Comparison of ENCODE assay signal across 8 mouse cellular contexts in the genomic region with DNA sequence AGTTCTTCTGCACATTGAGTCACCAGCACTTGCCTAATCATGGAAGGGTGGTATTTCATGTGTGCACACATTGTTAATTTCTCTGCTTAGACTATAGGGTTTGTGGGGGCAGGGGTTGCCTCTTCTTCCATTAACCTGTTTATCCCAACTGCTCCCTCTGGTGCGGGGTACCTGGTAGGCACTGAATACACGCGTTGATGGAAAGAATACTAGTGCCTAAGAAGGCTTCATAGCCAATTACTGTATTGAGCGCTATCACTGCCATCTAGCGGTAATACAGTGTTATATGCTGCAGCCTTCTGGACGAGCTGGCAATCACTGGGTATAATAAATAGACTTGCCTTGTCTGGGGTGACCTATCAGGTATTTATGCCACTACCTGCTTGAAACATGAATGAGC.
A peak's percentile ranks its signal among the peaks of the same experiment; 100 is the strongest.
DNase-seq lines count a peak whose midpoint lies in the region; ATAC-seq lines count a peak whose summit lies in the region.

No protein-coding gene starts in this region.

- intact Hi-C loops in left cerebral cortex, postnatal 36 days (cut with DNase I) = loop anchor here (5.0 kb wide), 1 partner anchor 191 kb away; no protein-coding TSS in a partner anchor

- H3K27me3 ChIP-seq in intestine, embryonic 16.5 days (replicated peaks; ENCODE audit: control insufficient read depth, insufficient read depth, low read length) = no peaks in the 10 kb centered on the region

- H3K9me3 ChIP-seq in intestine, embryonic 16.5 days (ENCODE audit: control insufficient read depth, low read length) = no peaks in the 10 kb centered on the region; the same call in 1 of the 2 replicates

- peak; percentile 49 for DNase-seq in 3134 (ENCODE audit: extremely low read depth, insufficient read length, low spot score)
- peak; percentile 68 to 93 for DNase-seq in adrenal gland, adult (ENCODE audit: inconsistent age in 2 of 2, low spot score in 1 of 2)
- DNase-seq in embryo, embryonic 11.5 days (ENCODE audit: low read depth, low spot score) = peak; percentile 70
- DNase-seq in left cerebral cortex, postnatal 36 days (ENCODE audit: low spot score in 2 of 2) = peak; percentile 26 to 53
- DNase-seq in mesoderm, embryonic 11.5 days (ENCODE audit: low read depth, low spot score) = peak; percentile 86
- peak; percentile 39 for DNase-seq in spleen, adult 12 weeks (ENCODE audit: low spot score)

- H3K4me2 ChIP-seq in intestine, embryonic 16.5 days (ENCODE audit: low read depth, low read length) = no peak overlapping the region

- H3K9ac ChIP-seq in intestine, embryonic 16.5 days (ENCODE audit: low read depth, low read length) = no peak overlapping the region

- no peak overlapping the region for H3K27ac ChIP-seq in intestine, embryonic 16.5 days (ENCODE audit: low read length)

- ATAC-seq in granulocyte monocyte progenitor cell, adult 5-6 weeks (replicated peaks; ENCODE audit: poor library complexity, severe bottlenecking) = peak; percentile 97
- peak; percentile 81 for ATAC-seq in intestine, embryonic 16.5 days

- H3K4me1 ChIP-seq in intestine, embryonic 16.5 days (ENCODE audit: control insufficient read depth, insufficient read depth, low read length) = no peaks in the 10 kb centered on the region

- no peak overlapping the region for H3K4me3 ChIP-seq in intestine, embryonic 16.5 days (ENCODE audit: low read length)

- H3K36me3 ChIP-seq in intestine, embryonic 16.5 days (ENCODE audit: control insufficient read depth, insufficient read depth, low read length) = no peaks in the 10 kb centered on the region

- WGBS in intestine, embryonic 16.5 days = 0% methylated on average over 6 of the region's 6 CpGs
